Mouse (Mus musculus): ENCODE data around the gene Cd81.

- no peak for TF ChIP-seq CTCF (IDR thresholded peaks at IDR 0.05; ENCODE audit: control insufficient read depth, insufficient read depth, insufficient read length)
- peak; percentile 84 for TF ChIP-seq MYOD1 (IDR thresholded peaks at IDR 0.05; ENCODE audit: control insufficient read depth, insufficient read length, low read depth)
- no peak for TF ChIP-seq CEBPB (IDR thresholded peaks at IDR 0.05; ENCODE audit: low read depth)
- no peak for TF ChIP-seq MAX (IDR thresholded peaks at IDR 0.05)
- TF ChIP-seq MYOG (IDR thresholded peaks at IDR 0.05; ENCODE audit: control insufficient read depth, extremely low read depth, insufficient read length), result no peak
- TF ChIP-seq USF1 (IDR thresholded peaks at IDR 0.05; ENCODE audit: low read depth), result no peak
- TF ChIP-seq FOSL1 (IDR thresholded peaks at IDR 0.05; ENCODE audit: insufficient read depth, low read length, poor library complexity, severe bottlenecking), result no peak
These were observed 38.9 kb upstream of the Cd81 start for GRCm38 (mm10) chr7:143013420-143014178.

Measured in C2C12 (cell line).